Mouse (Mus musculus) urinary bladder, postnatal 4 days (tissue): ENCODE results near the gene Nudcd3.
A peak's percentile ranks its signal among the peaks of the same experiment; 100 is the strongest.

Experiments
- DNase-seq, 2 experiments: peaks; one replicate each; pipeline ENCODE4 v3.0.0; 2021 to 2022; ENCODE audit warnings: low spot score in 2 of 2

Gene Nudcd3

GRCm38 (mm10) chr11:6200087-6200569, at the start of gene Nudcd3:
Nudcd3 (minus strand) TSS chr11:6200415.
- DNase-seq, result peak; percentile 84 to 85

DNA sequence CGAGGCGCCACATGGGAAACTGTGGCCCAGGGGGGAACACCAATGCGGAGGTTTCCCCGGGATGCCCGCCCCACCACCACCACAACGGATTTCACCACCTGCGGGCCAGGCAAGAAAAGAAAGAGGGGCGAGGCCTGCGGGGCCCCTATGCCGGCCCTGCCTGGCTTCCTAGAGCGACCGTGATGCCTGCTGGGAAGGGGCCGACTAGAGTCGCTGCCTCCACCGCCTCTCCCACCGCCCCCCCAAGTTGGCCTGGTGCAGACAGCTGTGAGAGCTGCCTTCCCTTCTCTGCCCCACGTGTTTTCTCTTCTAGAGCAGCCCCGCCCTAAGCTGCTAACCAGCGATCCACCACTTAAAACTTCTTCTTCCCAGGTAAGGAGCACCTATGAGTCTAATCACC, 44.5 kb upstream of the Nudcd3 start:
- DNase-seq, result no peak

DNA sequence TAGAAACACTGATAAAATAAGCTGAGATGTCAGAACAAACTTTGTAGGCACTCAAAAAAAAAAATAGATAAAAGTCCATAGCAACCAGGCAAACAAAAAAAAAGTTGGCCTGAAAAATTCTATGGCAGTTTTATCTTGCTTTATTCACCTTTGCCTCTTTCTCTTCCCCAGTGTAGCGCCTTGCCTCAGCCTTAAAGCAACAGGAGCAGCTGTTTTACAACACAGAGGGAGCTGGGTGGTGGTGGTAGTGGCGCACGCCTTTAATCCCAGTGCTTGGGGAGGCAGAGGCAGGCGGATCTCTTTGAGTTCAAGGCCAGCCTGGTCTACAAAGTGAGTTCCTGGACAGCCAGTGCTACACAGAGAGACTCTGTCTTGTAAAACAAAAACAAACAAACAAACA, 32.8 kb upstream of the Nudcd3 start:
- no peak for DNase-seq

GRCm38 (mm10) chr11:6230012-6230411, 29.8 kb upstream of the Nudcd3 start, which contains the start of gene Npc1l1:
Npc1l1 (minus strand) TSS chr11:6230143.
- DNase-seq, result no peak

GRCm38 (mm10) chr11:6224541-6225229, 24.5 kb upstream of the Nudcd3 start:
- no peak for DNase-seq

DNA sequence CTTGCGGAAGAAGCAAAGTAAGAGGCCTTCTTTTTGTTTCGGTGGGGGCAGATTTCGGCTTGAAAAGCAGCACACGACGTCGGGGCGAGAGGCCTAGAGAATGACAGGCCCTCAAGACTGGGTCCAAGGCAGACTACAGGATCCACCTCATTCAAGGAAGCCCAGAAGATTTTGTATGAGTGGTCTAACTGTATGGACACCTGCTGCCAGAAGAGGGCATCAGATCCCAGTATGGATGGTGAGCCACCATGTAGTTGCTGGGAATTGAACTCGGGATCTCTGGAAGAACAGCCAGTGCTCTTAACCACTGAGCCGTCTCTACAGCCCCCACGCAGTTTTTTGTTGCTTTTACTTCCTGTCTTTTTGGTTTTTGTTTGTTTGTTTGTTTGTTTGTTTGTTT, 22.0 kb upstream of the Nudcd3 start:
- DNase-seq, result no peak

- DNase-seq, result no peak
Observed at GRCm38 (mm10) chr11:6219967-6220366, 19.8 kb upstream of the Nudcd3 start.

DNA sequence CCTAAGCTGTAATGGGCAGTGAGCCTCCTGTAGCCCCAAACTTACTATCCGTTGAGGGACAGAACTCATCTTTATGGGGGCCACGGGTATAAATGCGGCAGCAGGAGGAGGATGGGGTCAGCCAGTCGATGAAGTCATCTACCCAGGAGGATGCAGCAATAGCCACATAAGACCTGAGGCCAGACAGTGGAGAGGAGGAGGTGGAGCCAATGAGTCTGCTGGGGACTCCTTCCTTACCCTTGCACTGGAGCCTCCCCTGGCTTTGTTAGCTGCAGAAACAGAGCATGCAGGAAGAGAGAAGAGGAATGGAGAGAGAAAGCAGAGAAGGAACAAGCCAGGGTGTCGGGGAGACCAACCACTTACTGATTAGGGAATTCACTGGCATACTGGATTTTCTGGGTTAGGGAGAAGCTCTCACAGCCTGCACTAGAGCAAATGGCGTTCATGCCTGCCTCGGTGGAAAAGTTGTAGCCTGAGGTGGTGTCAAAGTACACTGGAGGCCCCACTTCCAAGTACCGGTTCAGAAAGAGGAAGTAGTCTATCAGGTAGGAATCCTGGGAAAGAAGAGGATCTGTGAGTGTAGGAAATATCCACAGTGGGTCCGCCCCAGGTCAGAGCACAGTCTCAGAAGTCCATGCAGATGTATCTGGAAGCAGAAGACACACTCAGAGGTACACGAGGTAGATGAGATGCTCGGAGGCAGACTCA, 18.1 kb upstream of the Nudcd3 start:
- DNase-seq, result no peak

- no peak for DNase-seq
Observed at GRCm38 (mm10) chr11:6216834-6217233, 16.6 kb upstream of the Nudcd3 start.

GRCm38 (mm10) chr11:6208158-6208557, 7.9 kb upstream of the Nudcd3 start:
- DNase-seq, result no peak

GRCm38 (mm10) chr11:6207090-6207489, 6.9 kb upstream of the Nudcd3 start:
- no peak for DNase-seq

GRCm38 (mm10) chr11:6200570-6200969, 355 bp upstream of the Nudcd3 start:
- no peak for DNase-seq

- DNase-seq, result no peak
Observed at GRCm38 (mm10) chr11:6199410-6200086, 667 bp downstream of the Nudcd3 start, which contains the start of gene A730071L15Rik. A730071L15Rik (plus strand) TSS chr11:6200029.

- DNase-seq, result no peak
Observed at GRCm38 (mm10) chr11:6198449-6198848, 1.8 kb downstream of the Nudcd3 start.

GRCm38 (mm10) chr11:6196780-6197179, 3.4 kb downstream of the Nudcd3 start:
- no peak for DNase-seq

DNA sequence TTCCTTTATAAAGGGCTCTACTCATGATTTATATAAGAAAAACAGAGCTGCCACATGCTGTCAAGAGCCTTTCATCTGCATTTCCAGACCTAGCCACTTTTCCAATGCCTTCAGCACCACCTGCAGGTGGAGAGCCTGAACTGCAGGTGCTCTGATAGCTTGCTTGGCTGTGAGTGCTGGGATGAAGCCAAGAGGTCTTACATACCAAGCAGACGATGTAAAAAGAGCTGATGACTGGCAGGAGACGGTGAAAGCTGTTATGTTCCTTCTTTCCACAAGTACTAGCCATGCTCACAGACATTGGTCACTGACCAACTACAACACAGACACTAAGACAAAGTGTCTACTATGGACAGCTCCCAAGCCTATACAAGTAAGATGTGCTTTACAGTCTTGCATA, 12.3 kb downstream of the Nudcd3 start:
- DNase-seq, result peak; percentile 73 to 85

GRCm38 (mm10) chr11:6187399-6187798, 12.8 kb downstream of the Nudcd3 start:
- no peak for DNase-seq

DNA sequence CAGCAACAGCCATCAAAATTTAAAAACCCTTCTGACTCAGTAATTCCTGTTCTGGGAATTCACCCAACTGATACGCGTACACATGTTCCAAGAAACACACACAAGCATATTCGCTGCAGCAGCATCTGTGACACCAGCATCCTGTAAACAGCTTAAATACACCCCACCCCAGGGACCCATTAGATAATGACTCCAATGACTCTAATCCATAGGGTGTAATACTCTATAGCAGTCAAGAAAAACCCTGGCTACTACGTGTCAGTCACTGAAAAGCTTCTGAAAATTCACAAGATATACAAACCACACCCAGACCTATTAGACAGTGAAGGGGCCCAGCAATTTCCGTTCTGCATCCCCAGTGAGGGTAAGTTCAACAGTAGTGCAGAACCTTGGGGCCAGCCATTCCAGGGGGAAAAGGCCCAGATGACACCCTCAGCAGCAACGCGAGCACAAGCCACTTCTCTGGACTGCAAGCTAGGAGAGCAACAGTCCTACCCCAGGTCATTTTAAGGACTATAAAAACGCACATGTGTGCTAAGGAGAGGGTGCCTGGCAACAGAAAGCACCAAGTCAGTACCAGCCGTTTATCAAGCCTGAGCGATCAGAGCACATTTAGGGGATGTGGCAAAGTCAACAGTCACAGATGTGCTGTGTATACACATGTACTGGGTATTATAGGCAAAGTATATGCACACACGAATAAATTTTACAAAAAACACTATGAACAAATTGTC, 15.8 kb downstream of the Nudcd3 start:
- no peak for DNase-seq

DNA sequence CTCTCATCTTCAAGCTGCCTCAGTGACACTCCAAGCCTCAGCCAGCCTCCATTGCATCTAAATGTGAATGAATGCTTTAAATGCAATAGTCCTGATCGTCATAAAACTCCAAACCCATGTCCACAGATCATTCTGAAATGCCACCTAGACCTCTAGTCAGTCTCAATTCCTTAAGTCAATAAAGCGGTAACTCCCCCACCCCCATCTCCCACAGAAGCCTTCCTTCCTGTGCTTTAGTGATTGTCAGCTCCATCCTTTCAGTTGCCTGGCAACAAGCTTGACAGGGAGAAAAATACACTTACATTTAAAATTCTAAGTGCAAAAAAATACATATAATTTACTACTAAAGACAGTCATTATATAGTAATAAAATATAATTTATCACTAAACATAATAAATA, 17.0 kb downstream of the Nudcd3 start:
- DNase-seq, result no peak

DNA sequence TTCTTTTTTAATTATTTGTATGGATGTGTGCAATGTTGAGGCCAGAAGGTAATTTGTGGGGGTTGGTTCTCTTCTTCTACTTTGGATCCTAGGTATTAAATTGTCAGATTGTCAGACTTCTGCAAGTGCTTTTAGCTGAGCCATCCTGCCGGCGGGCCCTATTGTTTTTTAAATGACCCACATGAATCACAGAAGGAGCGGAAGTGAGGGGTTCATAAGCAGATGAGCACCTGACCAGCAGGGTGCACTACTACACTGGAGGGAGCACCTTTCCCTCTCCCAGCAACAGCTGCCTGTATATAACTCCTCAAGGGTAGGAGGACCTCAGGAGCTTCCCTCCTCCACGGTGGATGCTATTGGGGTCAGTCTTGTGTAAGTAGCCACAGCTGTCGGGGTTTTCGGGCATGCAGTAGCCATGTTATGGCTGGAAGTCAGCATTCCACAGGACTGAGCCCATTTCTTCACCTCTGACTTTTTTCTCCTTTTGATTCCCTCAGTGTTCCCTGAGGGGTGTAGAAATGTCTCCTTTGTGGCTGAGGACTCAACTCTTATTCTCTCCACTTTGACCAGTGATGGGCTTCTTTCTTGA, 19.3 kb downstream of the Nudcd3 start:
- no peak for DNase-seq

- DNase-seq, result no peak
Observed at GRCm38 (mm10) chr11:6179194-6179593, 21.0 kb downstream of the Nudcd3 start.
